Mouse (Mus musculus) testis, postnatal 10 days (tissue): ENCODE results near the gene Fhad1.
A peak's percentile ranks its signal among the peaks of the same experiment; 100 is the strongest.

Experiments used
- DNase-seq: peaks from one replicate; pipeline ENCODE4 v3.0.0; 2021; ENCODE audit warnings: low spot score

Gene Fhad1

DNA sequence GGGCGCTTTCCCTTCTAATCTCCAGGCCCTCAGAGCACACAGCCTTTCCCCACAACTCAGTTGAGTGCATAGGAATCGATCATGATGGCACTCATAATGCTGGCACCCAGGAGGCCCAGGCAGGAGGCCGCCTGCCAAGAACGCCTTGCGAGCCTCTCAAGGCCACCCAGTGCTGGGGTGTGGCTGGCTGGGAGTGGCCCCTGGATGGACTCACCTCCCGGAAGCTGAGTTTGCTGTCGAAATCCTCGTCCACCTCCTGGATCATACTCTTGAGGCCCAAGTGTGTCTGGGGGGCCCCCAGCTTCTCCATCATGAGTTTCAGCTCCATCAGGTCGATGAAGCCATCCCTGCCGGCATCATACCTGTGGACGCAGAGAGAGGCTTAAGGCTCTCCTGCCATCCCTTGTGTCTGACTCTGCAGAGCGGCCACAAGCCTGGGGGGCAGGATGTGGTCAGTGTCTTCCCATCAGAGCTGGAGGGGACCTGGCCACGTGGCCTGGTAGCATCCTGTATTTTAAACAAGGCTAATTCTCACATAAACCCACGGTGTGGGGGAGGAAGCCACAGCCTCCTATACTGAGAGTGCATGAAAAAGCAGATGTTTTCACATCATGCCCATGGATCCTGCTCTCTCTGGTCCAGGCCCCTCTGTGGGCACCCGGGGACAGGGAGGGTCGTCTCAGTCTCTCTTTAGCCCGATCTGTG lies 153.1 kb downstream of the Fhad1 start:
- peak; percentile 67 for DNase-seq

DNA sequence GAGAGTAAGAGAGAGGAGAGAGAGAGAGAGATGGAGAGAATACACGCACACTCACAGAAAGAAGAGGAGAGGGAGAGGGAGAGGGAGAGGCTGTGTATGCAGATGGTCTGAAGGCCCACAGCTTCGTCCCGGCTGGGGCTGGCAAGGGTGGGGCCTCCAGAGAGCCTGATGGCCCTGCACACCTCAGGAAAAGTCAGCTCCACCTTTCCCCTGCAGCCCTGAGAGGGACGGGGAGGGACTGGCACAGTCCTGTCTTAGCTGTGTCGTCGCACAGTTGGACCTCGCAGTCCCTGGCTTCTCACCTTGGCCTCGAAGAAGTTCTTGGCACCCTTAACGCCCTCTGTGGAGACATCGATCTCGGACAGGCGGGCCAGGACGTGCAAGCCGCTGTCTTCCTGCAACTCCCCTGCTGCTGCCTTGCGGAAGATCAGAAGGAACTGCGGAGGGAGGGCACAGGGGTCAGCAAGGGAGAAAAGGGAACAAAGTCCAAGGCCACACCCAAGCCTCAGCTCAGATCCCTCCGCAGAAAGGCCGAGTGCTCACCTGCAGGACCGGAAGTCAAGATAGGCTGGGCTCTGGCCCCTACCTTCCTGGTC lies 154.5 kb downstream of the Fhad1 start:
- no peak for DNase-seq

DNA sequence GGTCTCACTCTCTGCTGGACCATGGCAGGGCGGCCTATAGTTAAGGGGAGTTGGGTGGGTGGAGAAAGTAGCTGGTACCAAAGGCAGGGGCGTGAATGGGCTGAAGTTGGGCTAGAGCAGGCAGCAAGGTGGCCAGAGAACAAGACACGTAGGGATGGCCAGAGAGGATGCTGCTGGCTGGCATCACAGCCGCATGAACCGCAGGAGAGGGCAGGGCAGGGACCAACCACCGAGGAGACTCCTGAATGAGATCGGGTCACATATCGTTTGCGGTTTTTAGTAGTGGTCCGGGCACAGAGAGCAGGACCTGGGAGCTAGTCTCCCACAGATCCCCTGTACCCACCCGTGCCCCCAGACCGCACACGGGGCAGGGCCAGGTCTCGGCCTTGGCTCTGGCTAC lies 155.5 kb downstream of the Fhad1 start:
- DNase-seq: no peak

DNA sequence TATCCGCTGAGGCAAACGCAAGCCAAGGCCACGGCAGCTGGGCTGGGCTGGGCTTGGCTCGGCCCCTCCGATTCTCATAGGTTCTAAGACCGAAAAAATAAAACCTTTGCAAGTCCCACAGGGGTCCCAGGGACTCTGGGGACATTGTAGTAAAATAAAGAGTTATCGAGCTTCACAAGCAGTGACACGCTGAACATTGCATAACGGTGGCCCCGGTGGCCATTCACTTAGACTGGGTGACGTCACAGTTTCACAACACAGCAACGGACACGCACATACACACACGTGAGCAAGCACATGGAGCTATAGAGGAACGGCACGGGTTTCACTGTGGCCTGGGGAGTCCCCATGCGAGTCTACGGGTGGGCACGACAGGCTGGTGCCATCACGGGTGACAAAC lies 156.4 kb downstream of the Fhad1 start:
- DNase-seq: no peak

DNA sequence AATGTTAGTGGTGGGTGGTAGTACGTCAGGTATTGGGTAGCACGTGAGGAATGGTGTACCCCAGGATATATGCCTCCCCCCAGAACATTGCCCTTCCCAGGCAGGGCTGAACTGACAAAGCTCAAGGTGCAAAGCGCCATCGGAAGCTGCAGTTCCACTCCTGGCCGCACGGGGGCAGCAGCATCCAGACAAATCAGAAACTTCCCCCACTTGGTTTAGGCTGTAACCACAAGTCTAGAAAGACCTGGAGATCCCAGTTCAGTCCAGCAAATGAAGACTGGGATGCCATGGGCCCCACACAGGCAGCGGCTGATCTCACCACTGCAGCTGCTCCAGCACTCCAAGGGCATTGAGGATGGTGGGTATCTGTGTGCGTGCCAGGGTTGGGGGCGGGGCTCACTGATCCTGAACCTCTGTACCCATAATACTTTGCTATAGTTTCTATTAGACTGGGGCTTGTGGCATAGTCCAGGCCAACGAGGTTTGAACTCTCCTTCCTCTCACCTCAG lies 157.4 kb downstream of the Fhad1 start:
- DNase-seq: peak; percentile 93

DNA sequence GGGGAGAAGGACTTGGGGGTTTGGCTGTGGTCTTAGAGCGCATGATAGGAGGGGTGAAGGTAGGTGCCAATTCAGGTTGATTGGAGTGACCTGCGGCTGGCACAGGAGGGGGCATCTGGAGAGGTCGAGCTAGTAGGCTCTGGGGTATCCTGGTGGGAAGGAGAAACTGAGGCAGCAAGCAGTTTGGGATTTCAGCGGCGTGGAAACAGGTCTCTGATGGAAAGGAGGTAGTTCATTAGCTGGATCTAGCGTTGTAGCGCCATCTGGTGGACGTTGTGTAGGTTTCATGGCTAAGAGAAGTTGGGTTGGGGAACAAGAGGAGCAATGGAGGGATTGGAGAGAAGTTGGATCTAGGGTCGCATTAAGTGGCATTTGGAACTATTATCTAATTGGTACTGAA lies 161.4 kb downstream of the Fhad1 start:
- peak; percentile 82 for DNase-seq

DNA sequence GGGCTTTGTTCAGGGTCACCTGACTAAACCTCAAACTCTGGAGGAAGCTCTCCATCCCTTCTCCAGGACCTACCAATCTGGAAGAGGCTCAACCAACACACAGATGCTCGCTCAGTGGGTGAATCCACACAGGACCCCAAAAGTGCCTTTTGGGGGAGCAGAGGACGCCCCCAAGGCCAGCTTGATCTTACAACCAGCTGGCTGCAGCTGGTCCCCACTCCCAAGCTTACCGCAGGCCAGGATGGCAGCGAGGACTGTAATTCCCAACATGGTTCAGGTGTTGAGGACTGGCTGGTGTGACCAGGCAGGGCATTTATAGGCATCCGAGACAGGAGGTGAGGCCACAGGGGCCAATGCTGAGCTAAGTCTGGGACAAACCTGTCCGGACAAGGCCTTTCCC lies 168.9 kb downstream of the Fhad1 start, which contains the start of gene Ctrc:
Ctrc (minus strand) TSS at position 361 of the 400 bp plus-strand sequence.
- DNase-seq: no peak
